Mouse (Mus musculus) neural tube, embryonic 11.5 days (tissue): ENCODE measurements around the gene Zfp811. TPM values are rescaled to one million over a fixed set of nuclear protein-coding genes. Genes with fewer than 3 reads are reported as not detected.
A peak's percentile ranks its signal among the peaks of the same experiment; 100 is the strongest.

Experiments
- ATAC-seq: fragments of 200-750 bp; cut with Nextera tagmentation; 2 replicates; pipeline ENCODE4 v1.8.0; 2017; ENCODE audit warnings: moderate number of reproducible peaks, mild to moderate bottlenecking, moderate TSS enrichment, moderate library complexity; ENCODE audit not compliant: insufficient read depth, low FRiP score, low TSS enrichment
- DNase-seq: peaks from one replicate; pipeline ENCODE4 v3.0.0-alpha.2; 2015; ENCODE audit warnings: low spot score
- H3K27ac ChIP-seq: fragments of 300-500 bp; sonication (generic); 2 replicates; pipeline ENCODE4 v1.5.1; 2014; ENCODE audit warnings: low read depth, mild to moderate bottlenecking, low read length
- H3K27me3 ChIP-seq: fragments of 300-500 bp; sonication (generic); 2 replicates; pipeline ENCODE4 v1.6.1; 2014; ENCODE audit warnings: mild to moderate bottlenecking, low read length, mixed read lengths; ENCODE audit not compliant: control insufficient read depth, insufficient read depth
- H3K36me3 ChIP-seq: fragments of 300-500 bp; sonication (generic); 2 replicates; pipeline ENCODE4 v1.6.1; 2014; ENCODE audit warnings: mild to moderate bottlenecking, low read length, moderate library complexity, mixed read lengths; ENCODE audit not compliant: control insufficient read depth, insufficient read depth
- H3K4me1 ChIP-seq: fragments of 300-500 bp; sonication (generic); 2 replicates; pipeline ENCODE4 v1.6.1; 2014; ENCODE audit warnings: low read length, mixed read lengths; ENCODE audit not compliant: control insufficient read depth, insufficient read depth
- H3K4me2 ChIP-seq: fragments of 300-500 bp; sonication (generic); 2 replicates; pipeline ENCODE4 v1.6.1; 2014; ENCODE audit warnings: low read depth, mild to moderate bottlenecking, moderate library complexity
- H3K4me3 ChIP-seq: fragments of 300-500 bp; sonication (generic); 2 replicates; pipeline ENCODE4 v1.5.1; 2014; ENCODE audit warnings: low read depth, low read length
- H3K9ac ChIP-seq: fragments of 300-500 bp; sonication (generic); 2 replicates; pipeline ENCODE4 v1.6.1; 2014; ENCODE audit warnings: mild to moderate bottlenecking, low read length
- H3K9me3 ChIP-seq: fragments of 300-500 bp; sonication (generic); 2 replicates; pipeline ENCODE4 v1.6.1; 2016; ENCODE audit warnings: low read length; ENCODE audit not compliant: control insufficient read depth
- WGBS: fragments of 180-500 bp; shearing (Covaris S2); extraction: QIAGEN DNeasy Blood & Tissue Kit; methylation state at CpG from one replicate; pipeline ENCODE4 v1.1.7; 2014; 5-methylcytosine and 5-hydroxymethylcytosine counted together
- polyA plus RNA-seq: library from polyadenylated mRNA; unstranded; fragments of >200 nt; fragmentation: Nextera tagmentation; extraction: Ambion mirVana; gene quantifications from 2 replicates; pipeline ENCODE4 v1.2.1, GENCODE M21; 2014

Gene Zfp811
- polyA plus RNA-seq, 1 experiment from 2014 or later: 31.1 TPM

- H3K27ac ChIP-seq: no peak overlapping the region
- H3K4me1 ChIP-seq: peaks cover 5% of the 10 kb centered on the region; the same call in 1 of the 2 replicates
- peaks cover 7% of the 10 kb centered on the region for H3K36me3 ChIP-seq
- H3K4me3 ChIP-seq: peak overlapping the region; percentile 87
- no peaks in the 10 kb centered on the region for H3K9me3 ChIP-seq
- no peak overlapping the region; the same call in 1 of the 2 replicates for H3K9ac ChIP-seq
- DNase-seq: no peak
- H3K27me3 ChIP-seq: no peaks in the 10 kb centered on the region
- ATAC-seq: no peak
- 80% methylated on average over 6 of the region's 6 CpGs for WGBS
- H3K4me2 ChIP-seq: peak overlapping the region; percentile 51
Observed at GRCm38 (mm10) chr17:32786944-32787343, 22.8 kb downstream of the Zfp811 start.

DNA sequence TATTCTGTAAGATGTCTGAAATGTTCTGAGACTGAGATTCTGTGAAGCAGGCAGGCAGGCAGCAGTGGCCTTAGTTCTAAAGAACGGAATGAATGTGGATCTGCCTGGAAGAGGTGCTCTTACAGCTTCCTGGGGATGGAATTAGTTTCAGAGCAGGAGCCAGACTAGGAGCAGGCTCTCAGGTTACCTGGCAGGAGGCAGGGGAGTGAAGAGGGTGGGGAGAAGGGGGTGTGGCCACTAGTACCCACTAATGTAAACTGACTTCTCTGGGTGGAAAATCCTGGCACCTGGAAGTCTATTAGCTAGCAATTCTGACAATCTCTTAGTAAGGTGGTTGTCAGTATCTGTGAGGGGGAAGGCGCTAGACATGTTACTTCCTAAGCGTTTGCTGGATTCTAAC is 24.1 kb downstream of the Zfp811 start:
- WGBS: 94% methylated on average over 3 of the region's 3 CpGs
- no peaks in the 10 kb centered on the region for H3K9me3 ChIP-seq
- H3K27me3 ChIP-seq: no peaks in the 10 kb centered on the region
- DNase-seq: no peak
- peaks cover 5% of the 10 kb centered on the region; the same call in 1 of the 2 replicates for H3K4me1 ChIP-seq
- H3K27ac ChIP-seq: no peak overlapping the region
- no peak for ATAC-seq
- H3K9ac ChIP-seq: no peak overlapping the region
- H3K4me2 ChIP-seq: no peak overlapping the region
- no peak overlapping the region for H3K4me3 ChIP-seq
- peaks cover 7% of the 10 kb centered on the region for H3K36me3 ChIP-seq

DNA sequence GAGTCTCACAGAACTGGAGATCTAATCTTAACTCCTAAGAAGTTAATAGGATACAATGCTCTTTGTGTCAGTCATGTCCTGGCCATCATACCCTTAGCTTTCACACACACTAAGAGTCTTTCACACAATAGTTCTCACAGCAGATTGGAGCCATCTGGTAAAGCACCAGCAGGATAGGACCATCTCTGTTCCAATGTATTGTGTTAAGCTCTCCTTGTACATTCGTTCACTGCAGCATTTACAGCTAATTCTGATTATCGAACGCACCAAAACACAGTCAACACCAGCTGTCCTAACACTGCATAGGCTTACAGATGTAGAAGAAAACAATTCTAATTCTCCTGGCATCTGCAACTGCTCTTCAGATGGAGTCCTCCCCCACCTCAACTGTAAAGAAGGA is 32.2 kb downstream of the Zfp811 start:
- H3K36me3 ChIP-seq: peaks cover 20% of the 10 kb centered on the region
- no peaks in the 10 kb centered on the region for H3K9me3 ChIP-seq
- WGBS: 98% methylated on average over 3 of the region's 3 CpGs
- ATAC-seq (no peak), DNase-seq (no peak)
- H3K4me3 ChIP-seq: no peak overlapping the region
- no peak overlapping the region for H3K9ac ChIP-seq
- no peak overlapping the region for H3K4me2 ChIP-seq
- H3K27ac ChIP-seq: no peak overlapping the region
- no peaks in the 10 kb centered on the region for H3K27me3 ChIP-seq
- H3K4me1 ChIP-seq: no peaks in the 10 kb centered on the region

- no peaks in the 10 kb centered on the region for H3K27me3 ChIP-seq
- no peak overlapping the region for H3K4me3 ChIP-seq
- H3K9me3 ChIP-seq: peaks cover 2% of the 10 kb centered on the region; the same call in 1 of the 2 replicates
- H3K9ac ChIP-seq: no peak overlapping the region
- H3K36me3 ChIP-seq: peaks cover 35% of the 10 kb centered on the region
- no peak for DNase-seq
- H3K4me2 ChIP-seq: no peak overlapping the region
- no peak for ATAC-seq
- no peaks in the 10 kb centered on the region for H3K4me1 ChIP-seq
- H3K27ac ChIP-seq: no peak overlapping the region
- WGBS: 81% methylated on average over 1 of the region's 1 CpGs
Observed at GRCm38 (mm10) chr17:32771213-32771612, 38.5 kb downstream of the Zfp811 start.

- ATAC-seq (no peak), DNase-seq (no peak)
- H3K9me3 ChIP-seq: peaks cover 4% of the 10 kb centered on the region; the same call in 1 of the 2 replicates
- no peak overlapping the region for H3K4me2 ChIP-seq
- no peak overlapping the region for H3K9ac ChIP-seq
- no peaks in the 10 kb centered on the region for H3K27me3 ChIP-seq
- H3K36me3 ChIP-seq: peaks cover 29% of the 10 kb centered on the region
- no peak overlapping the region for H3K4me3 ChIP-seq
- H3K27ac ChIP-seq: no peak overlapping the region
- WGBS: 93% methylated on average over 2 of the region's 2 CpGs
- no peaks in the 10 kb centered on the region for H3K4me1 ChIP-seq
Observed at GRCm38 (mm10) chr17:32766422-32766821, 43.3 kb downstream of the Zfp811 start.

- H3K27ac ChIP-seq: no peak overlapping the region
- H3K4me2 ChIP-seq: no peak overlapping the region
- ATAC-seq: no peak
- H3K4me1 ChIP-seq: no peaks in the 10 kb centered on the region
- no peaks in the 10 kb centered on the region for H3K9me3 ChIP-seq
- no peak overlapping the region for H3K9ac ChIP-seq
- WGBS: 73% methylated on average over 5 of the region's 5 CpGs
- no peak for DNase-seq
- no peak overlapping the region for H3K4me3 ChIP-seq
- H3K36me3 ChIP-seq: no peaks in the 10 kb centered on the region
- H3K27me3 ChIP-seq: no peaks in the 10 kb centered on the region
Observed at GRCm38 (mm10) chr17:32757331-32757730, 52.4 kb downstream of the Zfp811 start.

- no peaks in the 10 kb centered on the region for H3K36me3 ChIP-seq
- 17% methylated on average over 12 of the region's 12 CpGs for WGBS
- ATAC-seq: no peak
Observed at GRCm38 (mm10) chr17:32753634-32754033, 56.1 kb downstream of the Zfp811 start.

DNA sequence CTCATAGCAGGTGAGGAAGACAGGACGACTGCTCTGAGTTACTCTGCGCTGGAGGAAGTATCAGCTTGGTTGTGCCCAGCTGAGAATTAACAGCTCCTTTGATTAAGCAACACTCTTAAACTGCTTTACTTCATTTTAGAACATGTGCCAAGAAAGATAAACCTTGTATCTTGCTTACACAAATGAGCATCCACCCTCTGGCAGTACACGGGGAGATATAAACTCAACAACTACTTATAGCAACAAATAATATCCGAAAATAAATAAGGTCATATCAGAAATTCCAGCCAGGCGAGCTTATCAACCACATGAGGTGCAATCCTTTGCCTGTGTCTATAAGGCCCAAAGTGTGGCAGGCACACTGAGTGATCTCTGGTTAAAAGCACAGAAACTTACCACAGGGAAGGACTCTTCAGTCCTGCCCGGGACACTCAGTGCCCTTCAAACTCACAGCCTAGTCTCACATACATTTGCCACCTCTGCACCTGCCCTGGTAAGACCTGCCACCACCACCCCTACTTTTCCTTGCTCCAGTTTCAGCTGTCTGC is 56.8 kb downstream of the Zfp811 start:
- H3K4me2 ChIP-seq: no peak overlapping the region
- H3K9ac ChIP-seq: no peak overlapping the region
- no peaks in the 10 kb centered on the region for H3K4me1 ChIP-seq
- 79% methylated on average over 6 of the region's 6 CpGs for WGBS
- H3K4me3 ChIP-seq: no peak overlapping the region
- H3K9me3 ChIP-seq: no peaks in the 10 kb centered on the region
- H3K36me3 ChIP-seq: no peaks in the 10 kb centered on the region
- H3K27me3 ChIP-seq: no peaks in the 10 kb centered on the region
- no peak for DNase-seq
- H3K27ac ChIP-seq: no peak overlapping the region
- no peak for ATAC-seq

More at GRCm38 (mm10) chr17:32753634-32754033, 56.1 kb downstream of the Zfp811 start:
- Histone ChIP-seq H3K4me3 (no peak overlapping the region), H3K9me3 (no peaks in the 10 kb centered on the region), H3K9ac (no peak overlapping the region), H3K4me2 (no peak overlapping the region), H3K27me3 (no peaks in the 10 kb centered on the region), H3K4me1 (no peaks in the 10 kb centered on the region), H3K27ac (no peak overlapping the region)
- DNase-seq: peak; percentile 24

GRCm38 (mm10) chr17:32750611-32751010 is 59.1 kb downstream of the Zfp811 start:
- 47% methylated on average over 5 of the region's 5 CpGs for WGBS
- H3K36me3 ChIP-seq: no peaks in the 10 kb centered on the region

More at GRCm38 (mm10) chr17:32750611-32751010, 59.1 kb downstream of the Zfp811 start:
- Histone ChIP-seq H3K4me1 (no peaks in the 10 kb centered on the region), H3K4me3 (no peak overlapping the region), H3K27me3 (no peaks in the 10 kb centered on the region), H3K9me3 (no peaks in the 10 kb centered on the region), H3K27ac (no peak overlapping the region), H3K4me2 (no peak overlapping the region), H3K9ac (no peak overlapping the region)
- DNase-seq: no peak
- no peak for ATAC-seq
